Comparison of ENCODE assay signal across 9 mouse cellular contexts in the genomic region with DNA sequence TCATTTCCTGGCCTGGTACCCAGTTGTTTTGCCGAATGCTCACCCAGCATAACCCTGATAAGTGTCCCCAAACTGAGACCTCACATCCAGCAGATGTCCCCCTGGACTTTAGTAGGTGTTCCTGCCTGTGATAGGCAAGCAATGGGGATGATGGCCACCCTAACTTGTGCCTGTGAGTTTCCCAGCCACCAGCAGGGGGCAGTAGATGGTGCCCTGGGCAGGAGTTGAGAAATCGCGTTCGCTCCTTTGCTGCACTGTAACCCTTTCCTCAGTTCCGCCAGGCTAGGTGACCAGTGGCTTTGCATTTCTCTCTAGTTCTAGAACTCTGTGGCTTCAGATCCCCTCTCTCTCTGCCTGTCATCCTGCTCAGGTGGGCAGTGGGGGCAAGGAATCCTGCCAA.
A peak's percentile ranks its signal among the peaks of the same experiment; 100 is the strongest.
DNase-seq lines count a peak whose midpoint lies in the region; ATAC-seq lines count a peak whose summit lies in the region.
"Had no signal": no experiment of that assay in that cellular context is flagged by ENCODE, and none has a peak within 500 bp of the region (broad histone marks: within the 10 kb centered on the region; RNA-seq: fewer than 3 reads in every experiment).

No protein-coding gene starts in this region.

- no peaks in the 10 kb centered on the region for H3K9me3 ChIP-seq in kidney, embryonic 15.5 days (replicated peaks)
- H3K9me3 ChIP-seq in midbrain, embryonic 14.5 days (ENCODE audit: control insufficient read depth, low read length), result no peaks in the 10 kb centered on the region
- H3K9me3 ChIP-seq: liver, embryonic 13.5 days had no signal

- no peaks in the 10 kb centered on the region for H3K36me3 ChIP-seq in kidney, embryonic 15.5 days
- no peaks in the 10 kb centered on the region for H3K36me3 ChIP-seq in midbrain, embryonic 14.5 days (ENCODE audit: control insufficient read depth, insufficient read depth, low read length)
- H3K36me3 ChIP-seq: liver, embryonic 13.5 days had no signal

- H3K9ac ChIP-seq in kidney, embryonic 15.5 days, result no peak overlapping the region
- no peak overlapping the region for H3K9ac ChIP-seq in midbrain, embryonic 14.5 days (replicated peaks; ENCODE audit: low read length)
- H3K9ac ChIP-seq: liver, embryonic 13.5 days had no signal

- no peak for ATAC-seq in kidney, embryonic 15.5 days (replicated peaks; ENCODE audit: low FRiP score)
- no peak for ATAC-seq in midbrain, embryonic 14.5 days (ENCODE audit: low FRiP score, low TSS enrichment)

- 14% methylated on average over 5 of the region's 5 CpGs for WGBS in kidney, embryonic 15.5 days
- WGBS in midbrain, embryonic 14.5 days, result 16% methylated on average over 5 of the region's 5 CpGs

- no peaks in the 10 kb centered on the region for H3K4me1 ChIP-seq in kidney, embryonic 15.5 days
- H3K4me1 ChIP-seq in midbrain, embryonic 14.5 days (ENCODE audit: control insufficient read depth, insufficient read depth, low read length), result peaks cover 23% of the 10 kb centered on the region
- H3K4me1 ChIP-seq: liver, embryonic 13.5 days had no signal

- H3K4me3 ChIP-seq in kidney, embryonic 15.5 days (replicated peaks), result no peak overlapping the region
- H3K4me3 ChIP-seq in midbrain, embryonic 14.5 days (replicated peaks; ENCODE audit: low read depth, low read length), result no peak overlapping the region
- H3K4me3 ChIP-seq: liver, embryonic 13.5 days had no signal

- no peak overlapping the region for H3K27ac ChIP-seq in kidney, embryonic 15.5 days
- no peak overlapping the region for H3K27ac ChIP-seq in midbrain, embryonic 14.5 days (replicated peaks; ENCODE audit: low read depth, low read length)
- H3K27ac ChIP-seq: liver, embryonic 13.5 days had no signal

- DNase-seq in kidney, adult 9 months, result peak; percentile 28
- peak; percentile 80 for DNase-seq in ES-CJ7 (ENCODE audit: low read depth, low spot score)
- DNase-seq in adrenal gland, postnatal 14 days, result peak; percentile 73
- peak; percentile 51 for DNase-seq in forelimb bud, embryonic 11.5 days (ENCODE audit: low read depth, low spot score)
- peak; percentile 67 for DNase-seq in midbrain, embryonic 14.5 days
- DNase-seq in thymus, postnatal 25 days, result peak; percentile 22
- no peak for DNase-seq in left cerebral cortex, adult 11 months (ENCODE audit: low spot score)
- DNase-seq: liver, embryonic 13.5 days had no signal

- peaks cover 37% of the 10 kb centered on the region for H3K27me3 ChIP-seq in kidney, embryonic 15.5 days
- H3K27me3 ChIP-seq in midbrain, embryonic 14.5 days (ENCODE audit: control insufficient read depth, insufficient read depth, low read length), result no peaks in the 10 kb centered on the region
- H3K27me3 ChIP-seq: liver, embryonic 13.5 days had no signal

- H3K4me2 ChIP-seq in kidney, embryonic 15.5 days, result no peak overlapping the region
- H3K4me2 ChIP-seq in midbrain, embryonic 14.5 days (ENCODE audit: low read length), result no peak overlapping the region
- H3K4me2 ChIP-seq: liver, embryonic 13.5 days had no signal
